Mouse (Mus musculus) A20 (cell line): Measurements from ENCODE around the gene CK137956.

Source experiments
- DNase-seq: peaks from one replicate; pipeline ENCODE4 v3.0.0-alpha.2; 2011; ENCODE audit warnings: low read depth, low spot score

Gene CK137956

GRCm38 (mm10) chr4:127970901-127971868 lies at the start of gene CK137956:
CK137956 (minus strand) TSS chr4:127970951.
- no peak for DNase-seq

- DNase-seq = no peak
Observed at GRCm38 (mm10) chr4:128019465-128019864, 48.7 kb upstream of the CK137956 start.

DNA sequence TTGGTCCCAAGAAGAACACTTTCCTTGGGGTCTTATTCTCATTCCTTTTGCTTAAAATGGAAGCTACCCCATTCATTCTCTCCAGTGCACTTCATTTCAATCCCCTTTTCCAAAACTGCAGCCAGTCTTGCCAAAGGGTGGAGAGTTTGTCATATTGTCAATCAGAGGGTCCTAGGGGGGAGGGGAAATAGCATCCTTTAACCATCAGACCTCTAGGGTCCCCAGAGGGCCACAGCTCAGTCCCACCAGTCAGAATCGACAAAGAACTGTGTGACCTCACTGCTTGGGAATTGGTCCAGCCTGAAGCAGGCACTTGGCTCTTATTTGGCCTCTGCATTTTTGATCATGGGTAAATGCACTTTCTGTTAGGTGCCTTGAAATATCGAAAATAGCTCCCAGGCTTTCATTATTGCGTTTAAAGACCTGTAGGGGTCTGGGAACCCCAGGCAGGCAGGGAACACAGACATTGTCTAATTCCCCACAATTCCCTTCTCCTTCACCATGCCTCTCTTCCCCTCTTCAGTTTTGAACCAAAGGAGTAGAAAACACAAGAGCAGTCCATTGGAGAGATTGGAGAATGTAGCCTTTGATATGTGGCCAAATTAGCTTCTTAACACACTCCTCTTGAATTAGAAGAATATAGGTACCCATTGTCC lies 34.2 kb upstream of the CK137956 start:
- DNase-seq = no peak

- DNase-seq = no peak
Observed at GRCm38 (mm10) chr4:128002638-128003101, 31.9 kb upstream of the CK137956 start.

DNA sequence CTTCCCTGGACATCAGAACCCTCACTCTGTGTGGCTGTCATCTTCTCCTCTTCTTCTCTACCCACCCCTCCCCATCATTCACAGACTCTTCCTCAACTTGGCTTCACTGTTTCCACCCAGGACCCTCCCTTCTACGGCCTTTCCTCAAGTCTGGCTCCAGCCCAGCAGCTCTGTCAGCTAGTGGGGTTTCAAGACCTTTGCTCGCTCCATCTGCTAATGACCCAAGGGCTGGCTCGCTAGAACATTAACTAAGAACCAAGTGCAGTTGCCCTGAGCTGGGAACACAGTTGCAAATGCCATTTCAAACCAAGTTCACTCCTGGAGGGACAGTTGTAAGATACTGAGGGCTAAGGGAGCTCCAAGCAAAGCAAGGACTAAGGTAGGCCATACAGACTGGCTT lies 28.5 kb upstream of the CK137956 start:
- DNase-seq = no peak

- DNase-seq = no peak
Observed at GRCm38 (mm10) chr4:127989347-127989995, 18.7 kb upstream of the CK137956 start.

DNA sequence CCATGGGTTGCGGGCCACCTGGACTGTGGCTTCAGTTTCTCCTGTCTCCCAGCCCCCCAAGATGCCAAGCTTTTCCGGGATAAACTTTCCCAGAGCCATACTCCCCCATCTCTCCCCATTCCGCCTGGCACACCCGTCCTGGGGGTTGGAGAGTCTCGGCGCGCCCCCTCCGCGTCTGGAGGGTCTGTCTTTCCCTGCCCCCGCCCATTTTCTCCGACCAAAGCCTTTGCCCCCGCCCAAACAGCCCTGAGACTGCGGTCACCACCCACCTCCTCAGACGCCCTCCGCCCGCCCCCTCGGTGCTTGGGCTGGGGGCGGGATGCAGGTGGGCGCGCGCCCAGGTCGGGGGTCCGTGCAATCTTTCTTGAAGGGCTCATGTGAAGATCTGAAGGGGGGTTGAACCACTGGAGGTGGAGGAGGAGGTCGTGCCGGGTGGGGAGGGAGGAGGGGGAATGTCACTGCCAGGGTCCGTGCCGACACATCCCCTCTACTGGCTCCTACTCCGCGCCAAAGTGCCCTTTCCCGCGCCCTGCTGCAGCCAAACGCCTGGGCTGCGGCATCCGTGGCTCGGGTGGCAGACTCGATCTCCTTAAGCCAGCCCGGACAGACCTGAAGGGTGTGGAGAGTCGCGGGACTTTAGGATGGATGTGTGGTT lies 17.9 kb upstream of the CK137956 start:
- no peak for DNase-seq

DNA sequence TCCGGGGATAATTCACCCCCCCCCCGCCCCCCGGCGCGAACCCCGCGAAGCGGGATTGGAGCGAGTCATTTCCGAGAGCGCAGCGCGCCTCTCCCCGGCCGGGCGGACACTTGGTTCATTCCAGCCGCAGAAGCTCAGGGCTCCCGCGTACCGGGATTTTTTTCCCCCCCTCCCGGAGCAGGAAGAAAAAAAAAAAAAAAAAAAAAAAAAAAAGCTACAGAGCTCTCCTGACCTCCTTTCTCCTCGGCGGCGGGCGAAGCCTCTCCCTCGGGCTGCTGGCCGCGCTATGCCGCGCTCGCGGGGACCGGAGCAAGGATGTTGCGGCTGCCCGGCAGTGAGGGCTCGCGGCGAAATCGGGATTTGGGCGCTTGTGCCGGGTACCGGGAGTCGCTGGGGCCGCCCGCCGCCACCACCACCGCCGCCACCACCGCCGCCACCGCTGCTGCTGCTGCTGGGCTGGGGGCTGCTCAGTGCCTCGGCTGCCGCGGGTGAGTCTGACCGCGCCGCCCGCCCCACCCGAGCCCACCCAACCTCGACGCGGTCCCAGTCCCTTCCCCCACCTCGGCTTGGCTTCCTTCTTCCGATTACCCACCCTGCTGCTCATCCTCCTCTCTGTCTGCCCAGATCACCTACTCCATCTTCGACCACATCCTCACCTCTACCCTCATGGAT lies 17.2 kb upstream of the CK137956 start, which contains the start of gene Csmd2:
Gene Csmd2 (plus strand): TSS at position 74 of the 672 bp plus-strand sequence.
- DNase-seq = no peak

GRCm38 (mm10) chr4:127987270-127987669 lies 16.5 kb upstream of the CK137956 start:
- DNase-seq = no peak

DNA sequence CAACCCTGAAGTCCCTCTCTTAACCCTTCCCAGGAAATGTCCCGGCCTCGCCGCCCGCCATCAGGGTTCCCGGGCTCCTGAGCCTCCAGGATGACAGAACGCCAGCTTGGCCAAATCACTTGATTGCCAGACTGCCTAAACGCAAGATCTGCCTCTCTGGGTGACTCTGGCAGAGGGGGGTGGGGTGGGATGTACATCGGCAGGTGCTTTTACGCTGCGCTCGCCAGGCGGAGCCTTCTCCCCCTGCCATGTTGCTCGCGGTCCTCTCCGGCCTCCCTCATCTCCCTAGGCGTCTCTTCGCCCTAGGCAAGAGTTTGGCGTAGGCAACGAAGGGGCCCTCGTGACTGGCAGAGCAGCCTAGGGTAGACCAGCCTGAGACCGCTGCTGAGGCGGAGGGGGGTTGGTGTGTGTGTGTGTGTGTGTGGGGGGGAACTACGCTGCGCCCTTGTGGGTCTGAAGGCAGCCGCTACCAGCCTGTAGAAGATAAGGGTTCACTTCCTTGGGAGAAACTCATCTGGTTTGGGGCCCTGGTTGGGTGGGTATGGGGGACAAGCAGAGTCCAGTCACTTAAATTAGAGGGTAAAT lies 15.8 kb upstream of the CK137956 start:
- DNase-seq = no peak

GRCm38 (mm10) chr4:127985874-127986273 lies 15.1 kb upstream of the CK137956 start:
- no peak for DNase-seq

DNA sequence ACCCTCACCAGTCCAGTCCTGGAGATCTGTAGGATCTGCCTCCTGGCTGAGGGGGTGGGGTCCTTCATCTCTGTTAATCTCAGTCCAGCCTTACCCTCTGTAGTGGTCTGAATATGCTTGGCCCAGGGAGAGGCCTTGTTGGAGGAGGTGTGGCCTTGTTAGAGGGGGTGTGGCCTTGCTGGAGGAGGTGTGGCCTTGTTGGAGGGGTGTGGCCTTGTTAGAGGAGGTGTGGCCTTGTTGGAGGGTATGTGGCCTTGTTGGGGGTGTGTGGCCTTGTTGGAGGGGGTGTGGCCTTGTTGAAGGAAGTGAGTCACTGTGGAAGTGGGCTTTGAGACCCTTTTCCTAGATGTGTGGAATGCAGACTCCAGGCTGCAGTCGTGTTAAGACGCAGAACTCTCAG lies 13.7 kb upstream of the CK137956 start:
- no peak for DNase-seq

- no peak for DNase-seq
Observed at GRCm38 (mm10) chr4:127981125-127981524, 10.4 kb upstream of the CK137956 start.

DNA sequence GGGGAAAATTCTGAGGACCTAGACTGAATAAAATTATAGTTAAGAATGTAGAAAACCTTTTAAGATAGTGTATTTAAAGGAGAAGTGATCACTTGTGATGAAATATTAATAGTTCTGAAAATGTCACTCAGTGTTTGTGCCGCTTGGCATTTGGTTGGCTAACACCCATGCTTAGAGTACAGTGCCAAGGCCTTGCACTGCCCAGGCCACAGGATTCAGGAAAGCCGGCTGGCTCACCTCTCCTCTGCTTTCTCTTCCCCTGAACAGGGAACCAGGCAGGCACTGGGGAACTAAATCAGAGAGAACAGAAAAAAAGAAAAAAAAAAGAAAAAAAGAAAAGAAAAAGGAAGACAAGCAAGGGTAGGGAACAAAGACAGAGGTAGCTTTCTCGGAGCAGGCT lies 2.2 kb upstream of the CK137956 start:
- DNase-seq = no peak

DNA sequence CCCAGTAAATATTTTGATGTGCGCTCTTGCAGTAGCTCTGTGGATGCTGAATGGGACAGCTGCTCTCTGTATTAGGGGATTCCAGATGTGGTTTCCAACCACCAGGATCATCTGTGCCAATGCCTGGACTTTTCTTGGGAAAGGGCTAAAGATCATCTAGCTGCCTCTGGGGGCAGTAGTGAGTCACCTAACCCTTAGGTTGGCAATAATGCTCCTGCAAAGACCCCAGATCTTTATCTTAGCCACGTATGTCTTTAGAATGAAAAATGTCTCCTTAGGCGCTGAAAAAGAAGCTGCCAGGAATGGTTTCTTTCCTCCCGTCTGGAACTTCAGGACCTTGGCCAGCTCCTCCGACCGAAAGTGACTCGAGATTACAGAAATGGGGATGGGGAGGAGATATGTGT lies 731 bp downstream of the CK137956 start:
- DNase-seq = no peak

- no peak for DNase-seq
Observed at GRCm38 (mm10) chr4:127969101-127969500, 1.6 kb downstream of the CK137956 start.

DNA sequence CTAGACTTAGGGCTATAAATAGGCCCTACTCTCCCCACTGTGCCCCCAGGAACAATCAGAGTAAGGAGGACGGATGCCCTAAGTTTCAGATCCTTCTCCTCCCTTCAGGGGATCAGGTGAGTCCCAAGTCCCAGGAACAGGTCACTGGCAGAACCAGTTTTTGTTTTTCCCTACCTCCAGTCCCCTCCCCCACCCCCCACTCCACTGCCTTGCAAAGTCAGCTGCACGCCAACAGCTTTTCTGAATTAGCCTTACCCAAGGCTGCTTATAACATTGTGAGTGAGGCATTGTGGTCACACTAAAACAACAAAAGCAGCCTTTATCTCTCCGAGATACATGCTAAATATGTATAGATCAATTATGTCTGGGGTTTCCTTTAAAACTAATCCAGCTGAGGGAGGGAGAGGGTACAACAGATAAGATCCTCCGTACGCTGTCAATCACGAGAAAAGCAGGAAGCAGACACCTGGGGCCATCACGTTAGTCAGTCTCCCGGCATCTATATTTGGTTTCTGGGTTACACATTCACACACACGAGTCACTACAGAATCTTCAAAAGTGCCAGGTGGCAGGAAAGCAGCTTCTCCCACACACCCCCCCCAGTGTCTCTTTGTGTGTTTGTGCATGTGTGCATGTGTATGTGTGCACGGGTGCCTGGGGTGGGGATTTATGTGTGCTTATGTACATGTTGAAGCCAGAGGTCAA lies 17.6 kb downstream of the CK137956 start:
- no peak for DNase-seq

DNA sequence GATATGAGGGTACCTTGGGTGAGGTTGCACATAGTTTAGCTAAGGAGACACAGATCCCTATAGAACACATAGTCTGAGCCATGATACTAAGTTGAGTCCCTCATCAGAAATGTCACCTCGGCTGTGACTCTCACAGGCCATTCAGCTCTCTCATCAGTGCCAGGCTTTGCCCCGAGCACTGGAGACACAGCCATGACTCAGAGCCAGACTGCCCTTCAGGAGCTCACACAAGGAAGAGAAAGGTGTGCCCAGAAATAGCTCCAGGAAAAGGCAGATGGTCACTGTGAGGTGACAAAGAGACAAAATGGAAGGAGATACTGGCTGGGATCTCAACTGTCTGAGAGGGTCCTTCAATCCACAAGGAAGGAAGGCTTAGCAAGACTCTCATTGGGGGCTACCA lies 23.1 kb downstream of the CK137956 start:
- DNase-seq = no peak

DNA sequence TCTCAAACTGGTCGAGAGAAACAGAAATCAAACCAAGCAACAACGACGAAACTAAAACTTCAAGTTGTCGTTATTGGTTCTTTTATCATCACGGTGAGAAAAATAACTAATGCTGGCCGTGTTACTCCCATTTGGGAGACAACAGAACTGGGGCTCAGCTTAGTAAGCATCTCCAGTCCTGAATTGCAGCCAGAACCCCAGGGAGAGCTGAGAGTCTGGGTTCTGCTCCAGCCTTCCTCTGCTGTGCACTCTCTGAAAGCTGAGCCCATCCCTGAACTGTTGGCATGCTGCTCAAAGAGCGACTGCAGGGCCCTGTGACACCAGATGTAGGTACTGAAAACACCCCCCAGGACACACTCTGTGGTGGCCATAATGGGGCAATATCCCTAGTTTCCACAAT lies 33.3 kb downstream of the CK137956 start:
- no peak for DNase-seq

- DNase-seq = no peak
Observed at GRCm38 (mm10) chr4:127935369-127935768, 35.4 kb downstream of the CK137956 start.
